Mouse (Mus musculus): ENCODE measurements around the gene Hhatl. TPM values are rescaled to one million over a fixed set of nuclear protein-coding genes. Genes with fewer than 3 reads are reported as not detected.

The Hhatl gene
- total RNA-seq (2021): 100 to 1,000 TPM; 276 to 284 TPM
- long read RNA-seq, experiment 1, transcript Hhatl-201 (12 exons, 1,870 nt): major isoform, 266 of 562 reads
- long read RNA-seq, experiment 1, partial matches to known transcripts: 144 of 562 reads
- long read RNA-seq, experiment 1, other reads (novel, unspliced or antisense): 152 of 562 reads
- long read RNA-seq, experiment 2, transcript Hhatl-201 (12 exons, 1,870 nt): major isoform, 289 of 589 reads
- long read RNA-seq, experiment 2, partial matches to known transcripts: 149 of 589 reads
- long read RNA-seq, experiment 2, other reads (novel, unspliced or antisense): 151 of 589 reads

- intact Hi-C loops (cut with DNase I; ENCODE audit: low total_unique reads): no loop called here
- peak; percentile 67 for DNase-seq
These were observed at the start of gene Hhatl for GRCm38 (mm10) chr9:121791757-121792521. Hhatl (minus strand) TSS chr9:121792507.

GRCm38 (mm10) chr9:121839622-121839965 lies 47.3 kb upstream of the Hhatl start:
- intact Hi-C loops (cut with DNase I; ENCODE audit: low total_unique reads): no loop called here
- DNase-seq: no peak

GRCm38 (mm10) chr9:121838829-121839621 lies 46.7 kb upstream of the Hhatl start, which contains the start of gene Ccdc13:
Ccdc13 (minus strand) TSS chr9:121839461.
- DNase-seq: peak; percentile 77
- intact Hi-C loops (cut with DNase I; ENCODE audit: low total_unique reads): no loop called here

GRCm38 (mm10) chr9:121838008-121838407 lies 45.7 kb upstream of the Hhatl start:
- intact Hi-C loops (cut with DNase I; ENCODE audit: low total_unique reads): no loop called here
- no peak for DNase-seq

GRCm38 (mm10) chr9:121833825-121834224 lies 41.5 kb upstream of the Hhatl start:
- DNase-seq: no peak
- intact Hi-C loops (cut with DNase I; ENCODE audit: low total_unique reads): loop anchor here (5.0 kb wide), 1 partner anchor 43 kb away; no protein-coding TSS in a partner anchor

GRCm38 (mm10) chr9:121830956-121831293 lies 38.6 kb upstream of the Hhatl start:
- intact Hi-C loops (cut with DNase I; ENCODE audit: low total_unique reads): loop anchor here (5.0 kb wide), 1 partner anchor 46 kb away; no protein-coding TSS in a partner anchor

GRCm38 (mm10) chr9:121830243-121830955 lies 38.1 kb upstream of the Hhatl start:
- intact Hi-C loops (cut with DNase I; ENCODE audit: low total_unique reads): loop anchor here (5.0 kb wide), 1 partner anchor 47 kb away; no protein-coding TSS in a partner anchor
- DNase-seq: peak; percentile 52

More at GRCm38 (mm10) chr9:121830956-121831293, 38.6 kb upstream of the Hhatl start:
- peak; percentile 79 for DNase-seq

GRCm38 (mm10) chr9:121829270-121829992 lies 37.1 kb upstream of the Hhatl start:
- no peak for DNase-seq
- intact Hi-C loops (cut with DNase I; ENCODE audit: low total_unique reads): no loop called here

GRCm38 (mm10) chr9:121828314-121828713 lies 36.0 kb upstream of the Hhatl start:
- intact Hi-C loops (cut with DNase I; ENCODE audit: low total_unique reads): no loop called here
- no peak for DNase-seq

GRCm38 (mm10) chr9:121826356-121826755 lies 34.0 kb upstream of the Hhatl start:
- intact Hi-C loops (cut with DNase I; ENCODE audit: low total_unique reads): no loop called here
- no peak for DNase-seq

- no peak for DNase-seq
- intact Hi-C loops (cut with DNase I; ENCODE audit: low total_unique reads): no loop called here
These were observed 31.7 kb upstream of the Hhatl start for GRCm38 (mm10) chr9:121823991-121824390.

GRCm38 (mm10) chr9:121823051-121823450 lies 30.7 kb upstream of the Hhatl start:
- intact Hi-C loops (cut with DNase I; ENCODE audit: low total_unique reads): no loop called here
- DNase-seq: no peak

- no peak for DNase-seq
- intact Hi-C loops (cut with DNase I; ENCODE audit: low total_unique reads): no loop called here
These were observed 30.3 kb upstream of the Hhatl start for GRCm38 (mm10) chr9:121822585-121822991.

GRCm38 (mm10) chr9:121820765-121821164 lies 28.5 kb upstream of the Hhatl start:
- intact Hi-C loops (cut with DNase I; ENCODE audit: low total_unique reads): no loop called here
- no peak for DNase-seq

GRCm38 (mm10) chr9:121819771-121820471 lies 27.6 kb upstream of the Hhatl start:
- intact Hi-C loops (cut with DNase I; ENCODE audit: low total_unique reads): no loop called here
- DNase-seq: no peak

GRCm38 (mm10) chr9:121819073-121819770 lies 26.9 kb upstream of the Hhatl start:
- intact Hi-C loops (cut with DNase I; ENCODE audit: low total_unique reads): no loop called here
- no peak for DNase-seq

GRCm38 (mm10) chr9:121815183-121815582 lies 22.9 kb upstream of the Hhatl start:
- DNase-seq: no peak
- intact Hi-C loops (cut with DNase I; ENCODE audit: low total_unique reads): no loop called here
